Mouse (Mus musculus) left cerebral cortex, adult 8-10 months (tissue): ENCODE measurements around the gene Hoxb7. TPM values are rescaled to one million over a fixed set of nuclear protein-coding genes. Genes with fewer than 3 reads are reported as not detected.

Experiments used
- DNase-seq, 2 experiments: peaks; one replicate each; pipeline ENCODE4 v3.0.0; 2022; ENCODE audit warnings: low spot score in 2 of 2
- total RNA-seq, 4 experiments: library from RNA; stranded (reverse); gene quantifications; 2 replicates each; pipeline ENCODE4 v1.2.4; 2022

The Hoxb7 gene
- total RNA-seq, 4 experiments from 2014 or later = not detected

DNA sequence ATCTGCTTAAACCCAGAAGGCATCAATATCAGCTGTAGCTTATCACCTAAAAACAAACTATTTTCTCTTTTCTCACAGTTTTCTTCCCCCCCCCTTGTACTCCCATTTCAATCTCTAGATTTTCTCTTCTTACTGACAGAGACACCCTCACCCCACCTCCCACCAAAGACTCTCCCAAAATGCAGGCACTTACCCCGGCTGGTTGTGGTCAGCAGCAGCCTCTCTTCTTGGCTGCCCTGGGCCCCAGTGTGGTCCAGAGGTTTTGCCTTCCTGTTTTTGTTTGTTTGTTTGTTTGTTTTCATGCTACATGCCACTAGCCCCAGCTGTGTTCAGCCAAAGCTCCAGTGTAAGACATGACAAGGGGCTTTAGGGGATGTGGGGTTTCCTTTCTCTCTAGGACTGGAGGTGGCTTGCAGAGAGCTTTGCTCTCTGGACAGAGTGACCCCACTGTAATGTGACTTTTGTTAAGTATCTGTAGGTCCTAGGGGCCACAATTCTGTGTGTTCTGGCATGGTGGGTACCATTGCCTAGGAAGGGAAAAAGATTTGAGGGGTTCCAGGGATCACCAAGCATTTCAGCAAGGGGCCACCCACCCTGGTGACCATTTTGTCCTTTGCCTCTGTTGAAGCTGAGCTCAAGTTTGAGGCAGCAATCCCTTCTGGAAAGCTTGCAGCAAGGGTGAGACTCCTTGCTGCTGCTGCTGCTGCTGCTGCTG is 18.2 kb upstream of the Hoxb7 start:
- DNase-seq = no peak

- DNase-seq = no peak
Observed at GRCm38 (mm10) chr11:96269869-96270268, 16.6 kb upstream of the Hoxb7 start.

GRCm38 (mm10) chr11:96270996-96271540 is 15.4 kb upstream of the Hoxb7 start, which contains the start of gene Hoxb9:
Hoxb9 (plus strand) TSS chr11:96271457.
- DNase-seq = no peak

GRCm38 (mm10) chr11:96271541-96272011 is 14.8 kb upstream of the Hoxb7 start:
- no peak for DNase-seq

DNA sequence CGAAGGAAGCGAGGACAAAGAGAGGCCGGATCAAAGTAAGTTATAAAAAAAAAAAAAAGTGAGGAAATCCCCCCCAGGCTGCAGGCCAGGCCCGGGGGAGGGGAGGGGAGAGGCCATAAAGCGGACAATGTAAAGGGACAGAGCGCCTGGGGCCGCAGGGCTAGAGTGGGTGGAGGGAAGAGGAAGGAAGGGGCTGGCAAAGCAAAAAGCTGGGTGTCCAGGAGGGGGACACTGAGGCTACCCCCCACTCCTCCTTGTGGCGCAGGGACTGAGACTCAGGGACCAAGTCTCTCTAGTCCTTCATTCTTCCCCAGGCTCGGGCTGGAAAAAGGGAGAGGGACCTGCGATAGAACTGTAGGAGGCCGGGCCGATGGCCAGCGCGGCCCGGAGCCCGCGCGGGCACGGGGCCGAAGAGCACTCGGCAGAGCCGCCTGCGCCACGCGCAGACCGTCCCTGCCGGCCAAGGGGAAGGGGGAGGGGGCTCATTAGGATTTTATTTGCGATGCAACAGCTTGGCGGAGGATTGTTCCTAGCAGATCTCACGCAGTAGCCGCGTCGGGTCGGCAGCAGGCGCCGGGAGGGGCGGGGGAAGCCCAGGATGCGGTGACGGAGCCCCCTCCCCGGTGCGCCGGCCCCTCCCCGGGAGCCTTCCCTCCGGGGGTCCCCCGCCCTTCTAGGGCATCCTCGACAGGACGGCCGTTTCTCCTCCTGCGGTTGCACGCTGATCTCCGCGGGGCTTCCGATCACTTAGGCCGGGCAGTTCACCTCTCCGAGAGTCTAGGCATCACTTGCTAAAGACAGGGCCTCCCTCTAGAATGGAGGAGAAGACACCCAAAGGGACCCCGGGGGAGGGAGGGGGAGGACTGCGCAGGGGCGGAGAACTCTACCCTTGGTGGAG is 14.2 kb upstream of the Hoxb7 start:
- DNase-seq = no peak

DNA sequence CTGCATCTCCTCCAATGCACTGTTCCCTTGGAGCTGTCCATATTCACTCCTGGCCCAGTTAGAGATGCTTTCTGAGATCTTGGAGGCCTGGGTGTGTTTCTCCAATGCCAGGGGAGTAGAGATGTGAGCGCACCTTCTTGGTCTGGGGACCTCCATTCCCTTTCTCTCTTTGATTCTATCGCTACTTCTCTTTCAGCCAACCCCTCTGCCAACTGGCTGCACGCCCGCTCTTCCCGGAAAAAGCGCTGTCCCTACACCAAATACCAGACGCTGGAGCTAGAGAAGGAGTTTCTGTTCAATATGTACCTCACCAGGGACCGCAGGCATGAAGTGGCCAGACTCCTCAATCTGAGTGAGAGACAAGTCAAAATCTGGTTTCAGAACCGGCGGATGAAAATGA is 12.0 kb upstream of the Hoxb7 start:
- no peak for DNase-seq

- no peak for DNase-seq
Observed at GRCm38 (mm10) chr11:96275896-96276295, 10.5 kb upstream of the Hoxb7 start.

GRCm38 (mm10) chr11:96277151-96278044 is 9.0 kb upstream of the Hoxb7 start:
- DNase-seq = no peak

DNA sequence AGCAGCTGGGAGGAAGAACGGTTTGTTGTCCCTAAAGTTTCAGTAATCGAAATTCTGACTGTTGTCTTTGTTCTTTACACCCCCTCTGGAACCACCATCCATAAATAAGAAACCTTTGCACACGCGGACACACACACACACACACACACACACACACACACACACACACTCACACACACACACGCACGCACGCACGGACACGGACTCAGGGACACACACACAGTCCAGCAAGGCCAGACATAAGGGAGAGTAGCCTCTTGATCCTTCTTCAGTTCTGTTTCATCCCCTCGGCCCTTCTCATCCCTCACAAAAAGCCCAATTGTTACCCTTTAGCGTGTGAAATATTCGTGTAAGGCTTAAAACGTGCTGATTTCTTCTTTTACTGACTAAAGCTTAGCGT is 8.1 kb upstream of the Hoxb7 start:
- no peak for DNase-seq

DNA sequence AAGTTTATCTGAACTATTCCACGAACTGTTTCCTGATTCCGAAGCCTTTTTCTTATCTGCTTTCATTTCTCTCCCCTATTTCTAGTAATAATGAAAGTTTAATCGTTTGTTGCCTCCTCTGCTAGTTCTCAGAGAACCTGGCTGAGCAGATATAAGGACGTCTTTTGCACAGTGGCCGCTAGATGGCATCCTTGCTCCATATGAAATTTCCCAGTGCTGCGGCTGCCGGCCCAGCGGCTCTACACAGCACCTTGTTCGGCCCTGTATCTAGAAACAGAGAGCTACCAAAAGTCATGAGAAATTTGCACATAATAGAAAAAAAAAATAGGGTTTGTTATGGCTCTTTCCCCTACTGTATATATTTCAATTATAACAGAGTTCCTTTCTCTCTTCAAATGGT is 7.7 kb upstream of the Hoxb7 start:
- peak; percentile 38 to 56 for DNase-seq

DNA sequence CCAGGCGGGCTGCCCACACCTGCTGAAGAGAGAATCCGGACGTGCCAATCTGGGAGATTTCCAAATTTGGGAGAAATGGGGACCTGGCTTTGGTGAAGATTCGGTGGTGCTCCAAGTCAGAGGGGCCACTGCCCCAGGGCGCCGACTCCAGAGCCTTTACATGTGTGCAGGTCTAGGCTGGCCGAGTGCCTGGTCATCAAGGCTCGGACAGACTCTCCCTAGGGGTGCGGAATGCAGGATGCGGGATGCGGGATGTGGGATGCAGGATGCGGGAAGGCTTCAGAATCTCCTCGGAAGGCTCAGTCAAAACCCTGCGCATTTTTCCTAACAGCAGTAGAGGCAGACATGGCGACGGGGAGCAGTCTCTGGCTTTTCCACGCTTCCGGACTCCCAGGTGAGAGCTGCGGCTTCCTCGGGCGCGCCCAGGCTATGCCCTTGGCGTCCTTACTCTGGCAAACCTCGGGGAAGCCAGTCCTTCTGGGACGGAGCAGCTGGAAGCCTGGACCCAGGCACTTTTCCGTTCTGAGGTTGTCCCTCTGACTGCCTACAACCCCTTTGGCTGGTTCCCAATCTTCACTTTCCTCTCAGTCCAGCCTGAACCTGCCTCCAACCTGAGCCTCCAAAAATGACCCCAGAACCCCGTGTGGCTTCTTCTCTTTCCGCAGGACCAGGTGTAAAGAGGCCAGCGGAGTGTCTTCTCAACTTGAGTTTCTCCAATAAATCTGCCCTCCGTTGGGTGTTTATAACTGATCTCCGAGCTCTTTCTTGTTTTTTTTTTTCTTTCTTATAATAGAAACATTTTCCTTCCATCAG is 6.8 kb upstream of the Hoxb7 start:
- DNase-seq = no peak

DNA sequence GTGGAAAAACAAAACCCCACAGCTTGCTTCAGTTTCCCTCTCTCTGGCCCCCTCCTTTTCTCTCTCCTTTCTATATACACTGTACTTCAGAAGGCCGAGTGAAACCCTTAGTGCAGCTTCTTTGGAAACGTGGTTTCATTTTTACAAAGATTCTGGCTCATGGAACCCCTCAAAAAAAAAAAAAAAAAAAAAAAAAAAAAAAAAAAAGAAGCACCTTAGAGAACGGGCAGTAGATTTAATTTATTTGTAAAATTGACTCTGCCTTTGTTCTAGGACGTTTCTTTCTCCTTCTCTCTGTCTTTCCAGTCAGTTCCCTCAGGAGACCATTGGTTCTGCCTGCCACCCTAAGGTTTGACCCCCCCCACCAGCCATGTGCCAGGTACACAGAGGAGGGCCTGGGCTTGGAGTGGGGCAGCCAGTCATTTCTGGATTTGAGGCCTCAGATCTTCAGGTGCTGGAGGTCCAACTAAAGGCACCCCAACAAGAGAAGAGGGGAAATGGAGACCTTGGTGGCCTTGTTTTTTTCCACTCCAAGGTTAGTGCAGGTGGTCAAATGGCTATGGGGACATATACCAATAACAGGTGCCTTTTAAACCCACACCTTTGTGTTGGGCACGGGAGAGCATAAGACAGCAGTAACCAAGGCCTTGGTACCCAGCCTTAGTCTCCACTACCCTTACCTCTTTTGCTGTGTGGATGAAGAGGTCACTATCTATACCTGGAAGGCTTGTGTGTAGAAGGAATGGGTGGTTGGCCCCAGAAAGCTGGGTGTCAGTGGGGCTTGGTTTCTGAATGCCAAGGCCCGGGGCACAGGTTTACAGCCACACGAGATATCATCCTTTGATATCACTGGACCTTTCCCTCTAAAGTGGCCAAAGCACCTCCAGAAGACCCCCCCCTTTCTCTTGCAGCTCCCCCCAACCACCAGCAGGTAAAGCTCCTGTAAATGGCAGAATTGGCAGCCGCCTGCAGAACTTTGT is 5.7 kb upstream of the Hoxb7 start:
- DNase-seq = no peak

GRCm38 (mm10) chr11:96281396-96281795 is 5.0 kb upstream of the Hoxb7 start:
- no peak for DNase-seq

DNA sequence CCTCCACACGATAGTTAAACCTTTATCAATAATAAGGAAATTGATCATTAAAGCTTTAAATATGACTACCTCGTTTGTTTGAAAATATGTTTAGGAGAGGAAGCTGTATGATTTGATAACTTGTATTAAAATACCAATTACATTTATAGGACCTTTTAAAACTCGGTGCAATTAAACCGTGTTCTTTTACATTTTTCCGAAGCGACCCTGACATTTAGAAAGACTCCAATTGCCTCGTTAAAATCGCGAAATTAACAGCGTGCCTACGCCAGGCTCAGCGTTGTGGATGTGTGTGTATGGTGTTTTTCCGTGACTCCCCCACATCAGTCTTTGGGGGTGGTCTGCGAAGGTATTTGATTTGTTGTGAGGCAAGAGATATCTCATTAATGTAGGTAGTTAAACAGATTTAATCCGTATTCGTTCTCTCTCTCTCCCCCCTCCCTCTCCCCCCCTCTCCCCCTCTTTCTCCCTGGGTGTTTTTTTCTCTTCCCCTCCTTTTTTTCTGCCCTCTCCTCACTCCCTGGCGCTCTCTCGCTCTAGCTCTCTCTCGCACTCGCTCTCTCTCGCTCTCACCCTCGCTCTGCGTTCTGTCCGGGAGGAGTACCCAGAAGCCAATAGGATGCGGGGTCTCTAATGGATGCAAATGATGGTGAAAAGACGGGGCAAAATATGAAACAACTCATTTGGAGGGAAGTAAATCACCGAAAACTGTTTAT is 4.4 kb upstream of the Hoxb7 start, which contains the start of gene Hoxb8:
Gene Hoxb8 (plus strand): TSS at position 51 of the 716 bp plus-strand sequence.
- DNase-seq = no peak

- no peak for DNase-seq
Observed at GRCm38 (mm10) chr11:96282795-96283430, 3.5 kb upstream of the Hoxb7 start.

- no peak for DNase-seq
Observed at GRCm38 (mm10) chr11:96284041-96284749, 2.2 kb upstream of the Hoxb7 start.
